In genomic region chr10:127427107-127427506, GRCm38 (mm10) we compare ENCODE assay signal across 14 mouse cellular contexts. TPM values are rescaled to one million over a fixed set of nuclear protein-coding genes. Genes with fewer than 3 reads are reported as not detected.
A peak's percentile ranks its signal among the peaks of the same experiment; 100 is the strongest.
DNase-seq lines count a peak whose midpoint lies in the region; ATAC-seq and TF ChIP-seq lines count a peak whose summit lies in the region.
"Had no signal": no experiment of that assay in that cellular context is flagged by ENCODE, and none has a peak within 500 bp of the region (broad histone marks: within the 10 kb centered on the region; RNA-seq: fewer than 3 reads in every experiment).

No protein-coding gene starts in this region.

- ATAC-seq in hindbrain, embryonic 15.5 days (ENCODE audit: low FRiP score, low read depth), result no peak
- ATAC-seq in hindbrain, embryonic 16.5 days, result no peak
- ATAC-seq in midbrain, embryonic 12.5 days (ENCODE audit: low FRiP score, low read depth), result no peak
- no peak for ATAC-seq in midbrain, postnatal 0 days (ENCODE audit: low FRiP score)
- no peak for ATAC-seq in heart, embryonic 13.5 days (ENCODE audit: extremely low read depth, insufficient number of reproducible peaks, low FRiP score, low TSS enrichment)
- ATAC-seq in stomach, embryonic 15.5 days (ENCODE audit: insufficient read depth, low FRiP score, low read depth), result no peak

- TF ChIP-seq CTCF in midbrain, postnatal 0 days (IDR thresholded peaks at IDR 0.05), result no peak

- H3K27me3 ChIP-seq in hindbrain, embryonic 15.5 days, result no peaks in the 10 kb centered on the region
- H3K27me3 ChIP-seq in hindbrain, embryonic 16.5 days (replicated peaks; ENCODE audit: control insufficient read depth, insufficient read depth, low read length), result no peaks in the 10 kb centered on the region
- no peaks in the 10 kb centered on the region for H3K27me3 ChIP-seq in midbrain, embryonic 12.5 days
- H3K27me3 ChIP-seq in midbrain, postnatal 0 days (ENCODE audit: insufficient read depth, low read length), result no peaks in the 10 kb centered on the region
- no peaks in the 10 kb centered on the region for H3K27me3 ChIP-seq in heart, embryonic 13.5 days (replicated peaks)
- H3K27me3 ChIP-seq in stomach, embryonic 15.5 days (replicated peaks), result no peaks in the 10 kb centered on the region
- H3K27me3 ChIP-seq: limb, embryonic 12.5 days had no signal

- H3K27ac ChIP-seq in hindbrain, embryonic 15.5 days (replicated peaks), result 0 out of 2 replicates have a peak overlapping the region, but pooled peaks have one; percentile 38
- no peak overlapping the region for H3K27ac ChIP-seq in hindbrain, embryonic 16.5 days (ENCODE audit: low read depth, low read length)
- H3K27ac ChIP-seq in midbrain, embryonic 12.5 days (replicated peaks), result peak overlapping the region; percentile 64; the same call in 1 of the 2 replicates
- no peak overlapping the region for H3K27ac ChIP-seq in midbrain, postnatal 0 days (ENCODE audit: low read depth, low read length)
- peak overlapping the region; percentile 69 for H3K27ac ChIP-seq in heart, embryonic 13.5 days (replicated peaks)
- peak overlapping the region; percentile 5; the same call in 1 of the 2 replicates for H3K27ac ChIP-seq in stomach, embryonic 15.5 days

- H3K4me1 ChIP-seq in hindbrain, embryonic 15.5 days (replicated peaks), result peaks cover 6% of the 10 kb centered on the region
- H3K4me1 ChIP-seq in hindbrain, embryonic 16.5 days (ENCODE audit: control insufficient read depth, insufficient read depth, low read depth, low read length), result peaks cover 12% of the 10 kb centered on the region
- H3K4me1 ChIP-seq in midbrain, embryonic 12.5 days, result peaks cover 9% of the 10 kb centered on the region
- H3K4me1 ChIP-seq in midbrain, postnatal 0 days (ENCODE audit: insufficient read depth, low read length), result peaks cover 6% of the 10 kb centered on the region; the same call in 1 of the 2 replicates
- H3K4me1 ChIP-seq in heart, embryonic 13.5 days, result peaks cover 39% of the 10 kb centered on the region
- peaks cover 14% of the 10 kb centered on the region; the same call in 1 of the 2 replicates for H3K4me1 ChIP-seq in stomach, embryonic 15.5 days

- no peak overlapping the region for H3K9ac ChIP-seq in hindbrain, embryonic 15.5 days
- no peak overlapping the region for H3K9ac ChIP-seq in hindbrain, embryonic 16.5 days (ENCODE audit: low read depth, low read length)
- no peak overlapping the region for H3K9ac ChIP-seq in midbrain, embryonic 12.5 days (replicated peaks)
- H3K9ac ChIP-seq in midbrain, postnatal 0 days (replicated peaks; ENCODE audit: low read length, poor library complexity, severe bottlenecking), result no peak overlapping the region
- no peak overlapping the region for H3K9ac ChIP-seq in heart, embryonic 13.5 days
- no peak overlapping the region for H3K9ac ChIP-seq in stomach, embryonic 15.5 days
- H3K9ac ChIP-seq: limb, embryonic 12.5 days had no signal

- no peak overlapping the region for H3K4me2 ChIP-seq in hindbrain, embryonic 15.5 days
- H3K4me2 ChIP-seq in hindbrain, embryonic 16.5 days (ENCODE audit: low read length), result no peak overlapping the region
- H3K4me2 ChIP-seq in midbrain, embryonic 12.5 days (replicated peaks), result no peak overlapping the region
- H3K4me2 ChIP-seq in midbrain, postnatal 0 days (ENCODE audit: low read depth, low read length, poor library complexity, severe bottlenecking), result no peak overlapping the region
- H3K4me2 ChIP-seq in heart, embryonic 13.5 days, result peak overlapping the region; percentile 18
- H3K4me2 ChIP-seq in stomach, embryonic 15.5 days, result no peak overlapping the region
- H3K4me2 ChIP-seq: limb, embryonic 12.5 days had no signal

- H3K9me3 ChIP-seq in hindbrain, embryonic 15.5 days, result no peaks in the 10 kb centered on the region
- no peaks in the 10 kb centered on the region for H3K9me3 ChIP-seq in hindbrain, embryonic 16.5 days (ENCODE audit: control insufficient read depth, low read length)
- H3K9me3 ChIP-seq in midbrain, embryonic 12.5 days, result no peaks in the 10 kb centered on the region
- no peaks in the 10 kb centered on the region for H3K9me3 ChIP-seq in midbrain, postnatal 0 days (ENCODE audit: low read length)
- H3K9me3 ChIP-seq in heart, embryonic 13.5 days, result no peaks in the 10 kb centered on the region
- H3K9me3 ChIP-seq in stomach, embryonic 15.5 days, result no peaks in the 10 kb centered on the region
- H3K9me3 ChIP-seq: limb, embryonic 12.5 days had no signal

- 97% methylated on average over 1 of the region's 1 CpGs for WGBS in hindbrain, embryonic 15.5 days
- WGBS in hindbrain, embryonic 16.5 days, result 73% methylated on average over 1 of the region's 1 CpGs
- 100% methylated on average over 1 of the region's 1 CpGs for WGBS in midbrain, embryonic 12.5 days
- 97% methylated on average over 1 of the region's 1 CpGs for whole genome bisulfite sequencing in midbrain, postnatal 0 days
- WGBS in heart, embryonic 13.5 days, result 30% methylated on average over 1 of the region's 1 CpGs
- WGBS in stomach, embryonic 15.5 days, result 70% methylated on average over 1 of the region's 1 CpGs

- no peak overlapping the region for H3K4me3 ChIP-seq in hindbrain, embryonic 15.5 days
- H3K4me3 ChIP-seq in hindbrain, embryonic 16.5 days (ENCODE audit: low read length), result no peak overlapping the region
- H3K4me3 ChIP-seq in midbrain, embryonic 12.5 days, result no peak overlapping the region
- no peak overlapping the region for H3K4me3 ChIP-seq in midbrain, postnatal 0 days (ENCODE audit: low read depth, low read length)
- no peak overlapping the region for H3K4me3 ChIP-seq in heart, embryonic 13.5 days
- no peak overlapping the region for H3K4me3 ChIP-seq in stomach, embryonic 15.5 days (replicated peaks)
- H3K4me3 ChIP-seq: limb, embryonic 12.5 days had no signal

- no peak for DNase-seq in midbrain, postnatal 0 days (ENCODE audit: low spot score)
- DNase-seq in frontal cortex, postnatal 25 days (ENCODE audit: low spot score in 2 of 2), result no peak
- DNase-seq in thymus, postnatal 36 days, result no peak
- DNase-seq: thymus, adult 2 months had no signal

- H3K36me3 ChIP-seq in hindbrain, embryonic 15.5 days, result no peaks in the 10 kb centered on the region
- no peaks in the 10 kb centered on the region for H3K36me3 ChIP-seq in hindbrain, embryonic 16.5 days (ENCODE audit: control insufficient read depth, insufficient read depth, low read length)
- H3K36me3 ChIP-seq in midbrain, embryonic 12.5 days, result no peaks in the 10 kb centered on the region
- peaks cover 5% of the 10 kb centered on the region; the same call in 1 of the 2 replicates for H3K36me3 ChIP-seq in midbrain, postnatal 0 days (ENCODE audit: insufficient read depth, low read length)
- H3K36me3 ChIP-seq in heart, embryonic 13.5 days, result peaks cover 18% of the 10 kb centered on the region
- no peaks in the 10 kb centered on the region for H3K36me3 ChIP-seq in stomach, embryonic 15.5 days

RNA-seq across cellular contexts. Expression of gene R3hdm2, which starts 47.0 kb away (rescaled TPM):
- 38.8 and 41.9 TPM in 2 replicates for polyA plus RNA-seq in hindbrain, embryonic 15.5 days (2015; fragmentation: Nextera tagmentation; extraction: Ambion mirVana)
- 34.0 and 37.4 TPM in 2 replicates for polyA plus RNA-seq in hindbrain, embryonic 16.5 days (2015; fragmentation: Nextera tagmentation; extraction: Ambion mirVana)
- 40.7 and 42.1 TPM in 2 replicates for polyA plus RNA-seq in midbrain, embryonic 12.5 days (2016; fragmentation: Nextera tagmentation; extraction: Ambion mirVana)
- 52.0 and 53.2 TPM in 2 replicates for total RNA-seq in midbrain, postnatal 0 days (2014; rRNA removed)
- polyA plus RNA-seq in midbrain, postnatal 0 days (2015; fragmentation: Nextera tagmentation; extraction: Ambion mirVana), result 38.0 and 40.0 TPM in 2 replicates
- polyA plus RNA-seq in heart, embryonic 13.5 days (2015; fragmentation: Nextera tagmentation; extraction: Ambion mirVana), result 29.1 and 30.4 TPM in 2 replicates
- polyA plus RNA-seq in stomach, embryonic 15.5 days (2015; fragmentation: Nextera tagmentation; extraction: Ambion mirVana), result 26.5 and 34.1 TPM in 2 replicates

RNA-seq across cellular contexts. Expression of gene Inhbc, which starts 56.9 kb away (rescaled TPM):
- polyA plus RNA-seq in hindbrain, embryonic 15.5 days (2015; fragmentation: Nextera tagmentation; extraction: Ambion mirVana), result not detected in 2 replicates
- polyA plus RNA-seq in hindbrain, embryonic 16.5 days (2015; fragmentation: Nextera tagmentation; extraction: Ambion mirVana), result not detected in 2 replicates
- polyA plus RNA-seq in midbrain, embryonic 12.5 days (2016; fragmentation: Nextera tagmentation; extraction: Ambion mirVana), result not detected in 2 replicates
- total RNA-seq in midbrain, postnatal 0 days (2014; rRNA removed), result not detected in 2 replicates
- polyA plus RNA-seq in midbrain, postnatal 0 days (2015; fragmentation: Nextera tagmentation; extraction: Ambion mirVana), result not detected in 2 replicates
- polyA plus RNA-seq in heart, embryonic 13.5 days (2015; fragmentation: Nextera tagmentation; extraction: Ambion mirVana), result not detected in 2 replicates
- polyA plus RNA-seq in stomach, embryonic 15.5 days (2015; fragmentation: Nextera tagmentation; extraction: Ambion mirVana), result 0.27 TPM in 2 replicates
- total RNA-seq: megakaryocyte-erythroid progenitor cell, adult 5-6 weeks had no signal
- polyA plus RNA-seq: brain, embryonic 14.5 days; hindbrain, embryonic 11.5 days; limb, embryonic 12.5 days; neural tube, embryonic 14.5 days; thymus, adult 2 months had no signal

Comparison
In these comparisons a context has a peak if more than half of its experiments do, and no peak if none do; other contexts are left out.
1. H3K27ac ChIP-seq: peak in hindbrain, embryonic 15.5 days (single experiment), midbrain, embryonic 12.5 days (single experiment), heart, embryonic 13.5 days (single experiment) and stomach, embryonic 15.5 days (single experiment); none in hindbrain, embryonic 16.5 days (single experiment) and midbrain, postnatal 0 days (single experiment).